Mouse (Mus musculus) MEL (cell line): Measurements from ENCODE around the gene Zc3h12b.
A peak's percentile ranks its signal among the peaks of the same experiment; 100 is the strongest.

Source experiments
- CTCF ChIP-seq, 3 experiments: IDR thresholded peaks in 2 of 3; conservative IDR thresholded peaks in 1 of 3; 2 replicates each; pipeline ENCODE4 v1.5.1; 2011 to 2012; ENCODE audit warnings: low read length in 3 of 3, low read depth in 2 of 3, mild to moderate bottlenecking in 2 of 3, improper control_type of control experiment in 1 of 3, inconsistent platforms in 1 of 3, mixed read lengths in 1 of 3, moderate library complexity in 1 of 3; ENCODE audit not compliant: control insufficient read depth in 1 of 3, insufficient read depth in 1 of 3, poor library complexity in 1 of 3, severe bottlenecking in 1 of 3
- E2F4 ChIP-seq: IDR thresholded peaks from 2 replicates; pipeline ENCODE4 v1.6.1; 2011; ENCODE audit warnings: low read depth, low read length, improper control_type of control experiment, borderline replicate concordance
- MAZ ChIP-seq: IDR thresholded peaks from 2 replicates; pipeline ENCODE4 v1.6.1; 2012; ENCODE audit warnings: low read depth, mild to moderate bottlenecking, inconsistent platforms, low read length, improper control_type of control experiment
- POLR2A ChIP-seq, 2 experiments: IDR thresholded peaks; 2 replicates each; pipeline ENCODE4 v1.6.1; 2011 to 2012; ENCODE audit warnings: low read length in 2 of 2, mild to moderate bottlenecking in 2 of 2, control low read depth in 1 of 2, improper control_type of control experiment in 1 of 2, low read depth in 1 of 2, moderate library complexity in 1 of 2; ENCODE audit not compliant: control insufficient read depth in 1 of 2, insufficient read depth in 1 of 2, poor library complexity in 1 of 2
- TBP ChIP-seq: IDR thresholded peaks from 2 replicates; pipeline ENCODE4 v1.8.0; 2011; ENCODE audit warnings: low read depth, low read length, improper control_type of control experiment

DNA sequence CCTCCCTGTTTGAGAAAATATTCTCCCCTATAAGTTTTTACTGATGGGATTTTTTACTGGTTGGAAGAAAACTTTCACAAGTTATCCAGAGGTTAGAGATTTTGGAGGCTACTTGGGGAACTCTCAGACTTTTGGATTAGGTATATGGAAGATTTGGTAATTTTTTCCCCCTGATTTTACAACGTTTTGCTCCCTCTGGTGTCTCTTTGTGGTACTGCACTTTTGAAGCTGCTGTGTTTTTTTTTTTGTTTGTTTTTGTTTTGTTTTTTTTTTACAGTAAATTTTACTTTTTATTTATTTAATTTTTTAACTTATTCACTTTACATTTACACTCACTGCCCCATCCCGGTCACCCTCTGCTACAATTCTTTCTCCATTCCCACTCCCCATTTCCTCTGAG is 26.8 kb downstream of the Zc3h12b start:
- TF ChIP-seq POLR2A (IDR thresholded peaks at IDR 0.05; ENCODE audit: control insufficient read depth in 1 of 2, insufficient read depth in 1 of 2, low read depth in 1 of 2, low read length in 2 of 2, poor library complexity in 1 of 2) (no peak), TBP (no peak), E2F4 (no peak), MAZ (no peak), CTCF (IDR thresholded peaks at IDR 0.05 in 2 of 3, conservative IDR thresholded peaks at IDR 0.05 in 1 of 3; ENCODE audit: control insufficient read depth in 1 of 3, insufficient read depth in 1 of 3, low read depth in 2 of 3, low read length in 3 of 3, poor library complexity in 1 of 3, severe bottlenecking in 1 of 3) (peak in 2 of 3 experiments; percentile 11 to 50; a peak in 3 of 6 replicates)
